Mouse (Mus musculus) liver, postnatal 0 days (tissue): ENCODE results near the gene Rbbp8nl.

ENCODE experiments used
- CTCF ChIP-seq: sonication (generic); IDR thresholded peaks from 2 replicates; pipeline ENCODE4 v1.5.1; 2016; ENCODE audit warnings: antibody characterized with exemption, low read depth
- EP300 ChIP-seq: IDR thresholded peaks from 2 replicates; pipeline ENCODE4 v1.6.1; 2016; ENCODE audit warnings: antibody characterized with exemption, low read depth, mild to moderate bottlenecking

GRCm38 (mm10) chr2:180300771-180301170 is 11.1 kb upstream of the Rbbp8nl start:
- TF ChIP-seq CTCF (no peak), EP300 (no peak)
